Mouse (Mus musculus) erythroblast, embryonic 14.5 days (primary cell): ENCODE data around the gene Ncoa3.

Experiments
- GATA1 ChIP-seq: IDR thresholded peaks from 2 replicates; pipeline ENCODE4 v1.6.1; 2012; ENCODE audit warnings: low read length, inconsistent platforms, mixed read lengths
- TAL1 ChIP-seq: IDR thresholded peaks from 3 replicates; pipeline ENCODE4 v1.6.1; 2012; ENCODE audit warnings: low read length, inconsistent platforms, mixed read lengths

- TF ChIP-seq TAL1: no peak
- TF ChIP-seq GATA1: no peak
These were observed 105.2 kb downstream of the Ncoa3 start for GRCm38 (mm10) chr2:166097443-166098291.
